Mouse (Mus musculus) heart, adult 2 months (tissue): ENCODE results near the gene Zfp936. TPM values are rescaled to one million over a fixed set of nuclear protein-coding genes. Genes with fewer than 3 reads are reported as not detected.
"Not testable (repeated sequence)": the region's sequence is repeated elsewhere in the genome, so short reads cannot be mapped to it uniquely, and the experiment has no call there.

Experiments used
- DNase-seq, 2 experiments: peaks; one replicate each; pipeline ENCODE4 v3.0.0; 2021
- H3K27ac ChIP-seq: fragments of 200-600 bp; 2 replicates; pipeline ENCODE4 v1.8.1; 2022
- H3K27me3 ChIP-seq: fragments of 200-500 bp; 2 replicates; pipeline ENCODE4 v1.6.1; 2012; ENCODE audit warnings: mild to moderate bottlenecking, low read length, inconsistent platforms, mixed read lengths; ENCODE audit not compliant: control insufficient read depth, insufficient read depth
- H3K36me3 ChIP-seq: fragments of 200-500 bp; 2 replicates; pipeline ENCODE4 v1.6.1; 2012; ENCODE audit warnings: low read length, inconsistent platforms; ENCODE audit not compliant: control insufficient read depth, insufficient read depth
- H3K4me1 ChIP-seq: fragments of 200-500 bp; 2 replicates; pipeline ENCODE4 v1.6.1; 2011; ENCODE audit warnings: low read length; ENCODE audit not compliant: control insufficient read depth, insufficient read depth
- H3K4me3 ChIP-seq: fragments of 200-600 bp; 2 replicates; pipeline ENCODE4 v1.8.1; 2022
- H3K79me2 ChIP-seq: fragments of 200-500 bp; replicated peaks from 2 replicates; pipeline ENCODE4 v1.6.1; 2012; ENCODE audit warnings: mild to moderate bottlenecking, inconsistent platforms, low read length, moderate library complexity, mixed read lengths; ENCODE audit not compliant: control insufficient read depth, insufficient read depth
- H3K9ac ChIP-seq: fragments of 200-500 bp; 2 replicates; pipeline ENCODE4 v1.6.1; 2012; ENCODE audit warnings: low read depth, mild to moderate bottlenecking, control low read depth, inconsistent platforms, low read length, mixed read lengths
- CTCF ChIP-seq: fragments of 200-600 bp; IDR thresholded peaks from 2 replicates; pipeline ENCODE4 v1.8.1; 2022; ENCODE audit warnings: antibody characterized with exemption, mild to moderate bottlenecking, moderate library complexity
- EP300 ChIP-seq: fragments of 200-500 bp; IDR thresholded peaks from 2 replicates; pipeline ENCODE4 v1.6.1; 2011; ENCODE audit warnings: low read depth, low read length, control low read depth; ENCODE audit not compliant: insufficient read depth
- POLR2A ChIP-seq: fragments of 200-500 bp; IDR thresholded peaks from 2 replicates; pipeline ENCODE4 v1.6.1; 2011; ENCODE audit warnings: mild to moderate bottlenecking, low read depth, low read length, control low read depth; ENCODE audit not compliant: insufficient read depth
- WGBS: fragments of 180-500 bp; shearing (Covaris S2); methylation state at CpG from one replicate; pipeline ENCODE4 v1.1.7; 2018; 5-methylcytosine and 5-hydroxymethylcytosine counted together
- intact Hi-C: fragments of 180-260 bp; cut with DNase I; formaldehyde crosslinking; loops from one replicate; pipeline ENCODE4 v1.15.1; 2025
- long read RNA-seq: library from polyadenylated mRNA; stranded (forward); transcript quantifications from one replicate; pipeline ENCODE4 v2.0.0, GENCODE M21; 2021
- polyA plus RNA-seq: library from polyadenylated mRNA; depleted of rRNA; stranded (reverse); fragments of >200 nt; gene quantifications from 2 replicates; pipeline ENCODE4 v1.2.3, GENCODE M21; 2012; rRNA removed
- total RNA-seq, 2 experiments: library from RNA; stranded (reverse); gene quantifications; 2 replicates each; pipeline ENCODE4 v1.2.3; 2021

Zfp936 gene
- total RNA-seq (not detected), polyA plus RNA-seq (not detected in 2 replicates)
- long read RNA-seq = 0 reads

GRCm38 (mm10) chr7:43113929-43114328, at the start of gene Zfp936:
Zfp936 (plus strand) TSS chr7:43114229.
- DNase-seq, H3K36me3 ChIP-seq, H3K4me1 ChIP-seq, H3K79me2 ChIP-seq, intact Hi-C loops, H3K27ac ChIP-seq, H3K9ac ChIP-seq, H3K27me3 ChIP-seq, H3K4me3 ChIP-seq: not testable (repeated sequence)
- 75% methylated on average over 10 of the region's 10 CpGs for WGBS

GRCm38 (mm10) chr7:43077831-43078230, 36.2 kb upstream of the Zfp936 start:
- 89% methylated on average over 8 of the region's 8 CpGs for WGBS
- intact Hi-C loops = no loop called here
- no peak overlapping the region for H3K4me3 ChIP-seq
- H3K79me2 ChIP-seq = no peaks in the 10 kb centered on the region
- DNase-seq = no peak
- no peak overlapping the region for H3K27ac ChIP-seq
- TF ChIP-seq EP300 (no peak), POLR2A (no peak), CTCF (no peak)
- no peak overlapping the region for H3K9ac ChIP-seq
- no peaks in the 10 kb centered on the region for H3K4me1 ChIP-seq
- H3K36me3 ChIP-seq = no peaks in the 10 kb centered on the region
- no peaks in the 10 kb centered on the region for H3K27me3 ChIP-seq

- H3K36me3 ChIP-seq, H3K4me3 ChIP-seq, H3K4me1 ChIP-seq, H3K9ac ChIP-seq, H3K27me3 ChIP-seq, H3K79me2 ChIP-seq, intact Hi-C loops, H3K27ac ChIP-seq, DNase-seq: not testable (repeated sequence)
- WGBS = 90% methylated on average over 15 of the region's 15 CpGs
These were observed 14.7 kb downstream of the Zfp936 start for GRCm38 (mm10) chr7:43128691-43129090.

GRCm38 (mm10) chr7:43164121-43164520, 50.1 kb downstream of the Zfp936 start:
- H3K27ac ChIP-seq, H3K4me3 ChIP-seq, intact Hi-C loops, DNase-seq, H3K79me2 ChIP-seq, H3K27me3 ChIP-seq, H3K36me3 ChIP-seq, H3K9ac ChIP-seq, H3K4me1 ChIP-seq: not testable (repeated sequence)
- WGBS = 65% methylated on average over 4 of the region's 4 CpGs

- 80% methylated on average over 4 of the region's 4 CpGs for WGBS
- H3K27me3 ChIP-seq, H3K4me1 ChIP-seq, H3K27ac ChIP-seq, H3K79me2 ChIP-seq, H3K4me3 ChIP-seq, H3K9ac ChIP-seq, H3K36me3 ChIP-seq, intact Hi-C loops, DNase-seq: not testable (repeated sequence)
These were observed 53.1 kb downstream of the Zfp936 start for GRCm38 (mm10) chr7:43167101-43167500.

GRCm38 (mm10) chr7:43167811-43168210, 53.8 kb downstream of the Zfp936 start:
- H3K9ac ChIP-seq, DNase-seq, H3K4me3 ChIP-seq, H3K27me3 ChIP-seq, H3K4me1 ChIP-seq, H3K79me2 ChIP-seq, intact Hi-C loops, H3K27ac ChIP-seq, H3K36me3 ChIP-seq: not testable (repeated sequence)
- WGBS = 71% methylated on average over 1 of the region's 1 CpGs

- H3K27ac ChIP-seq, intact Hi-C loops, H3K9ac ChIP-seq, H3K27me3 ChIP-seq, DNase-seq, H3K4me1 ChIP-seq, H3K4me3 ChIP-seq, H3K79me2 ChIP-seq, H3K36me3 ChIP-seq: not testable (repeated sequence)
- 22% methylated on average over 1 of the region's 1 CpGs for WGBS
These were observed 54.2 kb downstream of the Zfp936 start for GRCm38 (mm10) chr7:43168212-43168611.
